14 mouse cellular contexts compared by ENCODE assay signal in genomic region chr13:25751409-25751777, GRCm38 (mm10).
DNase-seq lines count a peak whose midpoint lies in the region; ATAC-seq lines count a peak whose summit lies in the region.
"Had no signal": no experiment of that assay in that cellular context is flagged by ENCODE, and none has a peak within 500 bp of the region (broad histone marks: within the 10 kb centered on the region; RNA-seq: fewer than 3 reads in every experiment).

No protein-coding gene starts in this region.

- no peak for DNase-seq in embryonic facial prominence, embryonic 10.5 days (ENCODE audit: low spot score)
- no peak for DNase-seq in hindbrain, embryonic 14.5 days (ENCODE audit: low spot score)
- no peak for DNase-seq in cerebellum, adult 18-20 months
- no peak for DNase-seq in gastrocnemius, postnatal 25 days
- no peak for DNase-seq in heart, adult 8-10 months (ENCODE audit: low spot score)
- no peak for DNase-seq in urinary bladder, adult 18-20 months (ENCODE audit: low spot score in 2 of 2)
- DNase-seq: adrenal gland, adult 8-10 months; kidney, postnatal 10 days; liver, embryonic 13.5 days; lung, postnatal 14 days; thymus, postnatal 36 days had no signal

- peak overlapping the region; percentile 40 for H3K27ac ChIP-seq in embryonic facial prominence, embryonic 10.5 days (replicated peaks)
- H3K27ac ChIP-seq in forebrain, embryonic 12.5 days, result peak overlapping the region; percentile 80
- peak overlapping the region; percentile 63 for H3K27ac ChIP-seq in hindbrain, embryonic 14.5 days
- H3K27ac ChIP-seq in midbrain, embryonic 15.5 days, result peak overlapping the region; percentile 70
- H3K27ac ChIP-seq: liver, embryonic 13.5 days had no signal

- no peak overlapping the region for H3K4me3 ChIP-seq in embryonic facial prominence, embryonic 10.5 days
- no peak overlapping the region for H3K4me3 ChIP-seq in forebrain, embryonic 12.5 days (replicated peaks)
- no peak overlapping the region for H3K4me3 ChIP-seq in hindbrain, embryonic 14.5 days (replicated peaks; ENCODE audit: low read length)
- no peak overlapping the region for H3K4me3 ChIP-seq in midbrain, embryonic 15.5 days
- H3K4me3 ChIP-seq: liver, embryonic 13.5 days had no signal

- H3K9ac ChIP-seq in forebrain, embryonic 12.5 days, result no peak overlapping the region
- H3K9ac ChIP-seq in hindbrain, embryonic 14.5 days, result no peak overlapping the region
- H3K9ac ChIP-seq in midbrain, embryonic 15.5 days, result no peak overlapping the region
- H3K9ac ChIP-seq: liver, embryonic 13.5 days had no signal

- H3K27me3 ChIP-seq in embryonic facial prominence, embryonic 10.5 days (replicated peaks; ENCODE audit: low read depth, poor library complexity, severe bottlenecking), result no peaks in the 10 kb centered on the region
- no peaks in the 10 kb centered on the region for H3K27me3 ChIP-seq in forebrain, embryonic 12.5 days
- H3K27me3 ChIP-seq in hindbrain, embryonic 14.5 days (ENCODE audit: control insufficient read depth, insufficient read depth, low read length), result no peaks in the 10 kb centered on the region
- no peaks in the 10 kb centered on the region for H3K27me3 ChIP-seq in midbrain, embryonic 15.5 days (replicated peaks)
- H3K27me3 ChIP-seq: liver, embryonic 13.5 days had no signal

- no peak overlapping the region for H3K4me2 ChIP-seq in forebrain, embryonic 12.5 days
- no peak overlapping the region for H3K4me2 ChIP-seq in hindbrain, embryonic 14.5 days (replicated peaks)
- H3K4me2 ChIP-seq in midbrain, embryonic 15.5 days, result no peak overlapping the region
- H3K4me2 ChIP-seq: liver, embryonic 13.5 days had no signal

- peaks cover 16% of the 10 kb centered on the region for H3K4me1 ChIP-seq in embryonic facial prominence, embryonic 10.5 days
- H3K4me1 ChIP-seq in forebrain, embryonic 12.5 days, result peaks cover 15% of the 10 kb centered on the region
- peaks cover 11% of the 10 kb centered on the region; the same call in 1 of the 2 replicates for H3K4me1 ChIP-seq in hindbrain, embryonic 14.5 days (replicated peaks; ENCODE audit: control insufficient read depth, insufficient read depth, low read length)
- peaks cover 8% of the 10 kb centered on the region; the same call in 1 of the 2 replicates for H3K4me1 ChIP-seq in midbrain, embryonic 15.5 days
- H3K4me1 ChIP-seq: liver, embryonic 13.5 days had no signal

- H3K9me3 ChIP-seq in embryonic facial prominence, embryonic 10.5 days, result no peaks in the 10 kb centered on the region
- H3K9me3 ChIP-seq in forebrain, embryonic 12.5 days, result no peaks in the 10 kb centered on the region
- H3K9me3 ChIP-seq in hindbrain, embryonic 14.5 days (ENCODE audit: control insufficient read depth, low read length), result no peaks in the 10 kb centered on the region
- no peaks in the 10 kb centered on the region for H3K9me3 ChIP-seq in midbrain, embryonic 15.5 days
- H3K9me3 ChIP-seq: liver, embryonic 13.5 days had no signal

- WGBS in embryonic facial prominence, embryonic 10.5 days, result 43% methylated on average over 4 of the region's 4 CpGs
- WGBS in forebrain, embryonic 12.5 days, result 16% methylated on average over 4 of the region's 4 CpGs
- WGBS in hindbrain, embryonic 14.5 days, result 34% methylated on average over 4 of the region's 4 CpGs
- 10% methylated on average over 4 of the region's 4 CpGs for WGBS in midbrain, embryonic 15.5 days

- ATAC-seq in forebrain, embryonic 12.5 days (ENCODE audit: low FRiP score), result peak; percentile 64
- ATAC-seq in hindbrain, embryonic 14.5 days (ENCODE audit: low FRiP score), result peak; percentile 41; the same call in 1 of the 2 replicates
- peak; percentile 54 for ATAC-seq in midbrain, embryonic 15.5 days (replicated peaks)
- ATAC-seq: intestine, postnatal 0 days had no signal

- H3K36me3 ChIP-seq in embryonic facial prominence, embryonic 10.5 days (replicated peaks), result no peaks in the 10 kb centered on the region
- H3K36me3 ChIP-seq in forebrain, embryonic 12.5 days (replicated peaks), result no peaks in the 10 kb centered on the region
- no peaks in the 10 kb centered on the region for H3K36me3 ChIP-seq in hindbrain, embryonic 14.5 days (replicated peaks; ENCODE audit: control insufficient read depth, insufficient read depth)
- no peaks in the 10 kb centered on the region for H3K36me3 ChIP-seq in midbrain, embryonic 15.5 days (replicated peaks)
- H3K36me3 ChIP-seq: liver, embryonic 13.5 days had no signal
